Mouse (Mus musculus): Measurements from ENCODE around the gene Thsd7b.

- TF ChIP-seq POLR2A (IDR thresholded peaks at IDR 0.05; ENCODE audit: borderline replicate concordance, control insufficient read depth, low read depth, low read length) (no peak), CTCF (IDR thresholded peaks at IDR 0.05; ENCODE audit: control insufficient read depth, insufficient read depth, low read length) (no peak)
Measured at GRCm38 (mm10) chr1:130066193-130066959, 793.3 kb downstream of the Thsd7b start.

All from bone marrow, adult 2 months (tissue).